Mouse (Mus musculus): ENCODE data around the gene Hpse2. TPM values are rescaled to one million over a fixed set of nuclear protein-coding genes. Genes with fewer than 3 reads are reported as not detected.

The Hpse2 gene
- polyA plus RNA-seq, 1 experiment from 2014 or later = 0.05 TPM

DNA sequence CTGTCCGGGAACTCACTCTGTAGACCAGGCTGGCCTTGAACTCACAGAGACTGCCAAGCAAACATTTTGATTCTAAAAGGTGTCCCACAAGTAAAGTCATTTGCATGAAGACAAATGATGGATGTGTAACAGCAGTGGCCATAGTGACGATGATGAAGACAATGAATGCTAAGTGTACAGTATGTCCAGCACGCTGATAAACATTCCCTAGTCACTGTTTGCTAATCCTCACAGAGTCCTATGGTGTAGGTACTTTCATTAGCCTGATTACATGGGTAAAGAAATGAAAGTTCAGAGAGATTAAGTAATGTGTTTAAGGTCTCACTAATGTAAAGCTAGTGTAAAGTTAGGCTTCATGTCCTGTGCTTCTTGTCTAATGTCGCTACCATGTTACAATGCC lies 511.6 kb downstream of the Hpse2 start:
- no peaks in the 10 kb centered on the region for H3K9me3 ChIP-seq (ENCODE audit: control insufficient read depth, low read length)
- no peak overlapping the region for H3K27ac ChIP-seq (ENCODE audit: low read depth, low read length)
- H3K27me3 ChIP-seq (replicated peaks; ENCODE audit: control insufficient read depth, insufficient read depth, low read length) = no peaks in the 10 kb centered on the region
- H3K4me1 ChIP-seq (replicated peaks; ENCODE audit: control insufficient read depth, insufficient read depth, low read length) = no peaks in the 10 kb centered on the region
- ATAC-seq (replicated peaks; ENCODE audit: low FRiP score) = no peak
- no peak overlapping the region for H3K4me2 ChIP-seq
- no peaks in the 10 kb centered on the region for H3K36me3 ChIP-seq (ENCODE audit: control insufficient read depth, insufficient read depth, low read length)
- 70% methylated on average over 4 of the region's 4 CpGs for WGBS
- no peak overlapping the region for H3K4me3 ChIP-seq (ENCODE audit: low read depth, low read length)
- no peak overlapping the region for H3K9ac ChIP-seq (ENCODE audit: low read depth, low read length)
- no peak for DNase-seq (ENCODE audit: low spot score)

DNA sequence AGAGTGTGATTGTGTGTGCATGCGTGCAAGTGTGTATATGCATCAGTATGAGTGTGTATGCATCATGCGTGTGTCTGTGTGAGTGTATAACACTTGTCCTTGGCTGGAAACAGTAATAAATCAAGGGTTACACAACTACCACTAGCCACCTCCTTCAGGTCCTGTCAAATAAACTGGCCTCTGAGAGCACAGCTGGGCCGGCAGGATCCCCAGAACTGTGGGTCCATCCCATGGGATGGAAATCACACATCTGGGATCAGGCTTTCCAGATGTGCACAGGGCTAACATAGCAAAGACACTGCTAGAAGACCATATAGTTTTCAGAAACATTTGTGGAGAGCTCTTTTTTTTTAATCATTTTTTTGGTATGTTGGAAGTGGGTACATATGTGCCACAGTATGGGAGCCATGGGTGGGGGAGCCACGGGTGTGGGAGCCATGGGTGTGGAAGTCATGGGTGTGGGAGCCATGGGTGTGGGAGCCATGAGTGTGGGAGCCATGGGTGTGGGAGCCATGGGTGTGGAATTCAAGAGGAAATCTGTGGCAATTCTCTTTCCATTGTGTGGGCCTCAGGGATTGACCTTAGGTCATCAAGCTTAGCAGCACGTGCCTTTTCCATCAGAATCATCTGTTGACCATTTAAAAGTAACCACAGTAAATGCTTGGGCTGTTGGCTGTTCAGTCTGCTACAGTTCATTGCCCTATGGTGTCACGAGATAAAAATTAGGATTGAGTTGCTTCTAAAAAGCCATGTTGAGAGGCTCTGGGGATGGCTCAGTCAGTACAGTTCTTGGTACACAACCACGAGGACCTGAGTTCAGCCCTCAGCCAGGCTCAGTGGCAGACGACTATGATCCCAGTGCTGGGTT lies 518.3 kb downstream of the Hpse2 start:
- no peak overlapping the region for H3K4me2 ChIP-seq
- H3K4me3 ChIP-seq (ENCODE audit: low read depth, low read length) = no peak overlapping the region
- no peak for ATAC-seq (replicated peaks; ENCODE audit: low FRiP score)
- no peaks in the 10 kb centered on the region for H3K9me3 ChIP-seq (ENCODE audit: control insufficient read depth, low read length)
- no peak overlapping the region for H3K27ac ChIP-seq (ENCODE audit: low read depth, low read length)
- DNase-seq (ENCODE audit: low spot score) = no peak
- H3K4me1 ChIP-seq (replicated peaks; ENCODE audit: control insufficient read depth, insufficient read depth, low read length) = no peaks in the 10 kb centered on the region
- no peak overlapping the region for H3K9ac ChIP-seq (ENCODE audit: low read depth, low read length)
- 72% methylated on average over 8 of the region's 8 CpGs for WGBS
- no peaks in the 10 kb centered on the region for H3K27me3 ChIP-seq (replicated peaks; ENCODE audit: control insufficient read depth, insufficient read depth, low read length)
- no peaks in the 10 kb centered on the region for H3K36me3 ChIP-seq (ENCODE audit: control insufficient read depth, insufficient read depth, low read length)

DNA sequence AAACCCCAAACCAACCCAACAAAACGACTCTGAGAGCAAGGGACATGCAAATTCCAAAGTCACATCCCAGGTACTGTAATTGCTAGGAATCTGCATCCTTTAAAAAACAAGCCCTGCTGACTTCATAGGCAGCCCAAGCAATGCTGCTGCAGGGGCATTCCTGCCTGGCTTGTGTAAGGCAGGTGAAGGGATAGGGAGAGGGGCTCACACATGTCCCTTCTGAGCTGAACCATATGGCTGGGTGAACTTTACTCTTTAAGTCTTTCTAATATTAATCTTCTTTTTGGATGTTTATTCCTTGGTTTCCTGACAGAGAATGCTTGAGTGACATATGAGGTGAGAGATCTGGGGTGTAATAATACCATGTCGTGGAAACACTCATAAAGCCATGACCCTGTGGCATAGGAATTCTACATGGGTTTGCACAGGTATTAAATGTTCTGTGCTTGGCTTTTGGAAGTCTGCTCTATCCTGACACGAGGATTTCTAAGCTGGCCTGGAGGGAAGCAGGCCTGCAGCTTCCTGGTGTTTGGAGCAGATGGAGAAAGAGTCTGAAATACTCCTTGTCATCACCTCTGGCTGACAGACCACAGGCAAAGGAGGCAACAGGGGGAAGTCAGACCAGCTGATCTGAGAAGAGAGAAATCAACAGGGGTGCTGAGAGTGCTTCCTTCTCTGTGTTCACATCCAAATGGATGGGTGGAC lies 519.0 kb downstream of the Hpse2 start:
- Histone ChIP-seq H3K36me3 (ENCODE audit: control insufficient read depth, insufficient read depth, low read length) (no peaks in the 10 kb centered on the region), H3K4me1 (replicated peaks; ENCODE audit: control insufficient read depth, insufficient read depth, low read length) (no peaks in the 10 kb centered on the region), H3K27me3 (replicated peaks; ENCODE audit: control insufficient read depth, insufficient read depth, low read length) (no peaks in the 10 kb centered on the region), H3K27ac (ENCODE audit: low read depth, low read length) (no peak overlapping the region), H3K4me2 (no peak overlapping the region), H3K9me3 (ENCODE audit: control insufficient read depth, low read length) (no peaks in the 10 kb centered on the region), H3K4me3 (ENCODE audit: low read depth, low read length) (no peak overlapping the region), H3K9ac (ENCODE audit: low read depth, low read length) (no peak overlapping the region)
- no peak for ATAC-seq (replicated peaks; ENCODE audit: low FRiP score)
- no peak for DNase-seq (ENCODE audit: low spot score)
- WGBS = 37% methylated on average over 3 of the region's 3 CpGs

DNA sequence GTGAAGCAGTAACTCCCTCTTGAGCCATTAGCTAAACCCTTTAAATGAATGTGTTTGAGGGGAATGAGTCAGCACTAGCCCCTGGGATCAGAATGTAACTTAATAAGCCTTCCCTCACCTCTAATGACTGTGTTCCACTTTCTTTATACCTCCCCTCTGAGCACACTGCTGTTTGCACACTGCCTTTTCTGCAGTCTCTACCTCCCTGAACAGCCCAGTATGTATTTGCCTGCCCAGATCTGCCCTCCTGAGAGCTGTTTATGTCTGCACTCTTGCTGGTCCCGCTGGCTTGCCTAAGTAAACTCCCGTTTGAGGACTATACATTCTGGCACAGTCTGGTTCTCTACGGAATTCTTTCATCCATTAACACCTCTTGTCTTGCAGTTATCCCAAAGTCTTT lies 525.1 kb downstream of the Hpse2 start:
- no peak for DNase-seq (ENCODE audit: low spot score)
- Histone ChIP-seq H3K4me1 (replicated peaks; ENCODE audit: control insufficient read depth, insufficient read depth, low read length) (no peaks in the 10 kb centered on the region), H3K9ac (ENCODE audit: low read depth, low read length) (no peak overlapping the region), H3K9me3 (ENCODE audit: control insufficient read depth, low read length) (no peaks in the 10 kb centered on the region), H3K27me3 (replicated peaks; ENCODE audit: control insufficient read depth, insufficient read depth, low read length) (no peaks in the 10 kb centered on the region), H3K36me3 (ENCODE audit: control insufficient read depth, insufficient read depth, low read length) (no peaks in the 10 kb centered on the region), H3K4me2 (no peak overlapping the region), H3K27ac (ENCODE audit: low read depth, low read length) (no peak overlapping the region), H3K4me3 (ENCODE audit: low read depth, low read length) (no peak overlapping the region)
- 54% methylated on average over 3 of the region's 3 CpGs for WGBS
- ATAC-seq (replicated peaks; ENCODE audit: low FRiP score) = no peak

DNA sequence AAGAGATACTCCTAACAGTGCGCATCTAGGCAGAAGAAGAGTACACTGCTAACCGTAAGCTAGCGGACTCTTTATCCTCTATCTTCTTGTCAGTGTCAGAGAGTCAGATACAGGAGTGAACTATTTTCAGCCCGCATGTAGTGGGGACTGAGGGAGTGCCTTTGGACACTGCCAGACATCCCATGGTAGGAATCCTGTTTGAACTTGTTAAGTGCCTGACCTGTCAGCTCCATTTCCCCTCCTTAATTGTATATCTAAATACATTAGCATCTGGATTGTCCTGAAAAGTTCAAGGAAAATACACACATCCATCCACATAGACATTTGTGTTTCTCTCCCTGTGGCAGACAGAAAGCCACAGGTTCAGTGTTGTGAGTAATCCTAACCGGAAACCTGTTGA lies 531.1 kb downstream of the Hpse2 start:
- WGBS = 83% methylated on average over 5 of the region's 5 CpGs
- Histone ChIP-seq H3K9ac (ENCODE audit: low read depth, low read length) (no peak overlapping the region), H3K4me3 (ENCODE audit: low read depth, low read length) (no peak overlapping the region), H3K36me3 (ENCODE audit: control insufficient read depth, insufficient read depth, low read length) (no peaks in the 10 kb centered on the region), H3K27me3 (replicated peaks; ENCODE audit: control insufficient read depth, insufficient read depth, low read length) (no peaks in the 10 kb centered on the region), H3K4me1 (replicated peaks; ENCODE audit: control insufficient read depth, insufficient read depth, low read length) (no peaks in the 10 kb centered on the region), H3K27ac (ENCODE audit: low read depth, low read length) (no peak overlapping the region), H3K4me2 (no peak overlapping the region), H3K9me3 (ENCODE audit: control insufficient read depth, low read length) (no peaks in the 10 kb centered on the region)
- DNase-seq (ENCODE audit: low spot score) (no peak), ATAC-seq (replicated peaks; ENCODE audit: low FRiP score) (no peak)

DNA sequence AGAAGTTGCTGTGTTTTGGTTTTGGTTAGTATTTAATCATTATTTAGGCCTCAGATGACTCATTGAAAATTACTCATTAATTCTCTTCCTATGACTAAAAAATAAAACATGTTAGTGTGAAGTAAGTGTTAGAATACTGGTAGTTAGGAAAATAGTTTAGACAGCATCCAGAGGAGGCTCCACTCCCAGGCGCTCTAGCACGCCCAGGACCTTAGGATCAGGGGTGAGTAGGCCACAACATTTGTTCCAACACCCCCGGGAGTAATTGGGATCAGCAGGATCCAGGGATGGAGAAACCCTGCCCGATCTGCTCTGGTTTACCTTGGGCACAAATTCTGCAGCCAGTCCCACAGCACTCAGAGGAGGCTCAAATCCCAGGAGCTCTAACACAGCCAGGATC lies 532.5 kb downstream of the Hpse2 start:
- no peak for DNase-seq (ENCODE audit: low spot score)
- WGBS = 71% methylated on average over 4 of the region's 4 CpGs

DNA sequence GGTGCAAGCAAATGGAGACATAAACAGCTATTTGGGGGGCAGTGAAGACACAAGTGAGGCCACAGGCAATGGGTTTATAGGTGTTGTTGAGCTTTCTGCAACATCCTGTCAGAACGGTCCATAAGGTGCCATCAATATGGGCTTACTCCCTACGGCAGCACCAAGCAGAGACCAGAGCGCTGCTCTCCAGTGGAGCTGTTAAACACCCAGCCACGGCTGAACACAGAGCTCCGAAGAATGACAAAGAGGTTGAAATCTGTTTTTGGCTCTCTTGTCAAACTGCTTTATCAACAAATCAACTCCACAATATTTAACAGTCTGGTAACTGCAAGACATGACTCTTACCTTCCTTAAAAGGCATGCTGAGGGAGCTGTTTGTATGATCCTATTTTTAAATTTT lies 537.7 kb downstream of the Hpse2 start:
- ATAC-seq (replicated peaks; ENCODE audit: low FRiP score) (no peak), DNase-seq (ENCODE audit: low spot score) (no peak)
- Histone ChIP-seq H3K4me2 (no peak overlapping the region), H3K36me3 (ENCODE audit: control insufficient read depth, insufficient read depth, low read length) (no peaks in the 10 kb centered on the region), H3K27me3 (replicated peaks; ENCODE audit: control insufficient read depth, insufficient read depth, low read length) (no peaks in the 10 kb centered on the region), H3K9me3 (ENCODE audit: control insufficient read depth, low read length) (no peaks in the 10 kb centered on the region), H3K4me1 (replicated peaks; ENCODE audit: control insufficient read depth, insufficient read depth, low read length) (no peaks in the 10 kb centered on the region), H3K9ac (ENCODE audit: low read depth, low read length) (no peak overlapping the region), H3K27ac (ENCODE audit: low read depth, low read length) (no peak overlapping the region), H3K4me3 (ENCODE audit: low read depth, low read length) (no peak overlapping the region)
- 78% methylated on average over 5 of the region's 5 CpGs for WGBS

More for the DNA sequence above, 532.5 kb downstream of the Hpse2 start:
- Histone ChIP-seq H3K4me3 (ENCODE audit: low read depth, low read length) (no peak overlapping the region), H3K27ac (ENCODE audit: low read depth, low read length) (no peak overlapping the region), H3K4me2 (no peak overlapping the region), H3K36me3 (ENCODE audit: control insufficient read depth, insufficient read depth, low read length) (no peaks in the 10 kb centered on the region), H3K9ac (ENCODE audit: low read depth, low read length) (no peak overlapping the region), H3K27me3 (replicated peaks; ENCODE audit: control insufficient read depth, insufficient read depth, low read length) (no peaks in the 10 kb centered on the region), H3K9me3 (ENCODE audit: control insufficient read depth, low read length) (no peaks in the 10 kb centered on the region), H3K4me1 (replicated peaks; ENCODE audit: control insufficient read depth, insufficient read depth, low read length) (no peaks in the 10 kb centered on the region)
- ATAC-seq (replicated peaks; ENCODE audit: low FRiP score) = no peak

DNA sequence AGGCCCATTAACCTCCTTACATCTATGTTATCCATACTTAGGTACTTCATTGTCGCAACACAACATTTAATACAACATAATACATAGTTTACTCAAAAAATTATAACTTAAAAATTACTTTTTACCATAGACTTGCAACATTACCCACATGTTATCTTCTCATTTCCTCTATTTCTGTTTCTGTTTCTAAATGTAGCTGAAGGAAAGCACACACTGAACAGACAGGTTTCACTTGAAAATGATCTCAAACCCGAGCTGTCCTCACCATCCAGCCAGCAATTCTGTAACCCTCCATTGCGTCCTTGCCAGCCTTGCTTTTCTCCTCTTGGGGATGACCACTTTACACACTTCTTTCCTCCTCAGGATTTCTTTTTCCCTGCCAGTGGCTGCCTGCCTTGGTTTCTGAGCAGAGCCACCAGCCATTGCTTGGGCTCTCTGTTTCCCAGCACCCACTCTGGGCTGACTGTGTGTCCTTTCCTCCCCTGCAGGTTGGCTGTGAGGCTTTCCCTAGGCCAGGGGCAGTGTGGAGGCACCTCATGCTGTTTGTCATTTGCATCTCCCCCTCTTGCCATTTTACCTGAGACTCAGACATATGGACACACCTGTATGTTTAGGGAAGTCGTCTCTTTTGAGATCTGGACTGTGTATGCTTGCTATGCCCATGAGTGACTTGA lies 548.4 kb downstream of the Hpse2 start:
- Histone ChIP-seq H3K27me3 (replicated peaks; ENCODE audit: control insufficient read depth, insufficient read depth, low read length) (no peaks in the 10 kb centered on the region), H3K4me3 (ENCODE audit: low read depth, low read length) (no peak overlapping the region), H3K4me1 (replicated peaks; ENCODE audit: control insufficient read depth, insufficient read depth, low read length) (no peaks in the 10 kb centered on the region), H3K27ac (ENCODE audit: low read depth, low read length) (no peak overlapping the region), H3K9me3 (ENCODE audit: control insufficient read depth, low read length) (no peaks in the 10 kb centered on the region), H3K36me3 (ENCODE audit: control insufficient read depth, insufficient read depth, low read length) (no peaks in the 10 kb centered on the region), H3K9ac (ENCODE audit: low read depth, low read length) (no peak overlapping the region), H3K4me2 (no peak overlapping the region)
- DNase-seq (ENCODE audit: low spot score) = no peak
- 77% methylated on average over 4 of the region's 4 CpGs for WGBS
- no peak for ATAC-seq (replicated peaks; ENCODE audit: low FRiP score)
